Mouse (Mus musculus): ENCODE data around the gene Zdhhc1. TPM values are rescaled to one million over a fixed set of nuclear protein-coding genes. Genes with fewer than 3 reads are reported as not detected.

Gene Zdhhc1
- polyA plus RNA-seq, 1 experiment: 45.4 TPM

GRCm38 (mm10) chr8:105476628-105477413, 19.9 kb downstream of the Zdhhc1 start:
- Histone ChIP-seq H3K4me1 (ENCODE audit: control insufficient read depth, insufficient read depth, low read length) (peaks cover 12% of the 10 kb centered on the region), H3K27ac (ENCODE audit: control insufficient read depth, insufficient read depth, low read depth, low read length) (no peak overlapping the region), H3K4me3 (ENCODE audit: control insufficient read depth, low read depth, low read length) (no peak overlapping the region), H3K36me3 (ENCODE audit: control insufficient read depth, insufficient read depth, low read length) (peaks cover 2% of the 10 kb centered on the region; the same call in 1 of the 2 replicates), H3K27me3 (ENCODE audit: control insufficient read depth, insufficient read depth, low read length) (no peaks in the 10 kb centered on the region)
- no peak for TF ChIP-seq POLR2A (IDR thresholded peaks at IDR 0.05; ENCODE audit: control insufficient read depth, low read depth, low read length)
- TF ChIP-seq CTCF (IDR thresholded peaks at IDR 0.05; ENCODE audit: control insufficient read depth, insufficient read depth, insufficient replicate concordance, low read depth, low read length): peak; percentile 60; the same call in 1 of the 2 replicates

GRCm38 (mm10) chr8:105476161-105476560, 20.5 kb downstream of the Zdhhc1 start:
- peaks cover 2% of the 10 kb centered on the region; the same call in 1 of the 2 replicates for H3K36me3 ChIP-seq (ENCODE audit: control insufficient read depth, insufficient read depth, low read length)
- peaks cover 18% of the 10 kb centered on the region for H3K4me1 ChIP-seq (ENCODE audit: control insufficient read depth, insufficient read depth, low read length)
- TF ChIP-seq CTCF (IDR thresholded peaks at IDR 0.05; ENCODE audit: control insufficient read depth, insufficient read depth, insufficient replicate concordance, low read depth, low read length) (no peak), POLR2A (IDR thresholded peaks at IDR 0.05; ENCODE audit: control insufficient read depth, low read depth, low read length) (no peak)
- no peak overlapping the region for H3K4me3 ChIP-seq (ENCODE audit: control insufficient read depth, low read depth, low read length)
- H3K27me3 ChIP-seq (ENCODE audit: control insufficient read depth, insufficient read depth, low read length): no peaks in the 10 kb centered on the region
- H3K27ac ChIP-seq (ENCODE audit: control insufficient read depth, insufficient read depth, low read depth, low read length): no peak overlapping the region

- Histone ChIP-seq H3K27me3 (ENCODE audit: control insufficient read depth, insufficient read depth, low read length) (no peaks in the 10 kb centered on the region), H3K27ac (ENCODE audit: control insufficient read depth, insufficient read depth, low read depth, low read length) (no peak overlapping the region), H3K4me1 (ENCODE audit: control insufficient read depth, insufficient read depth, low read length) (peaks cover 23% of the 10 kb centered on the region), H3K36me3 (ENCODE audit: control insufficient read depth, insufficient read depth, low read length) (peaks cover 2% of the 10 kb centered on the region; the same call in 1 of the 2 replicates), H3K4me3 (ENCODE audit: control insufficient read depth, low read depth, low read length) (no peak overlapping the region)
- no peak for TF ChIP-seq POLR2A (IDR thresholded peaks at IDR 0.05; ENCODE audit: control insufficient read depth, low read depth, low read length)
- no peak for TF ChIP-seq CTCF (IDR thresholded peaks at IDR 0.05; ENCODE audit: control insufficient read depth, insufficient read depth, insufficient replicate concordance, low read depth, low read length)
These were observed 21.0 kb downstream of the Zdhhc1 start for GRCm38 (mm10) chr8:105475742-105476141.

- H3K36me3 ChIP-seq (ENCODE audit: control insufficient read depth, insufficient read depth, low read length): peaks cover 2% of the 10 kb centered on the region; the same call in 1 of the 2 replicates
- H3K27ac ChIP-seq (ENCODE audit: control insufficient read depth, insufficient read depth, low read depth, low read length): no peak overlapping the region
- H3K4me3 ChIP-seq (ENCODE audit: control insufficient read depth, low read depth, low read length): no peak overlapping the region
- no peak for TF ChIP-seq CTCF (IDR thresholded peaks at IDR 0.05; ENCODE audit: control insufficient read depth, insufficient read depth, insufficient replicate concordance, low read depth, low read length)
- TF ChIP-seq POLR2A (IDR thresholded peaks at IDR 0.05; ENCODE audit: control insufficient read depth, low read depth, low read length): no peak
- peaks cover 25% of the 10 kb centered on the region for H3K4me1 ChIP-seq (ENCODE audit: control insufficient read depth, insufficient read depth, low read length)
- H3K27me3 ChIP-seq (ENCODE audit: control insufficient read depth, insufficient read depth, low read length): no peaks in the 10 kb centered on the region
These were observed 21.4 kb downstream of the Zdhhc1 start for GRCm38 (mm10) chr8:105475254-105475653.

GRCm38 (mm10) chr8:105474680-105475079, 22.0 kb downstream of the Zdhhc1 start:
- Histone ChIP-seq H3K27me3 (ENCODE audit: control insufficient read depth, insufficient read depth, low read length) (no peaks in the 10 kb centered on the region), H3K27ac (ENCODE audit: control insufficient read depth, insufficient read depth, low read depth, low read length) (no peak overlapping the region), H3K36me3 (ENCODE audit: control insufficient read depth, insufficient read depth, low read length) (peaks cover 2% of the 10 kb centered on the region; the same call in 1 of the 2 replicates), H3K4me3 (ENCODE audit: control insufficient read depth, low read depth, low read length) (no peak overlapping the region), H3K4me1 (ENCODE audit: control insufficient read depth, insufficient read depth, low read length) (peaks cover 26% of the 10 kb centered on the region)
- TF ChIP-seq CTCF (IDR thresholded peaks at IDR 0.05; ENCODE audit: control insufficient read depth, insufficient read depth, insufficient replicate concordance, low read depth, low read length): no peak
- TF ChIP-seq POLR2A (IDR thresholded peaks at IDR 0.05; ENCODE audit: control insufficient read depth, low read depth, low read length): no peak

GRCm38 (mm10) chr8:105473816-105474606, 22.7 kb downstream of the Zdhhc1 start:
- H3K4me1 ChIP-seq (ENCODE audit: control insufficient read depth, insufficient read depth, low read length): peaks cover 31% of the 10 kb centered on the region
- TF ChIP-seq POLR2A (IDR thresholded peaks at IDR 0.05; ENCODE audit: control insufficient read depth, low read depth, low read length) (no peak), CTCF (IDR thresholded peaks at IDR 0.05; ENCODE audit: control insufficient read depth, insufficient read depth, insufficient replicate concordance, low read depth, low read length) (no peak)
- no peaks in the 10 kb centered on the region for H3K27me3 ChIP-seq (ENCODE audit: control insufficient read depth, insufficient read depth, low read length)
- peaks cover 2% of the 10 kb centered on the region; the same call in 1 of the 2 replicates for H3K36me3 ChIP-seq (ENCODE audit: control insufficient read depth, insufficient read depth, low read length)
- H3K27ac ChIP-seq (ENCODE audit: control insufficient read depth, insufficient read depth, low read depth, low read length): no peak overlapping the region
- no peak overlapping the region for H3K4me3 ChIP-seq (ENCODE audit: control insufficient read depth, low read depth, low read length)

- Histone ChIP-seq H3K27ac (ENCODE audit: control insufficient read depth, insufficient read depth, low read depth, low read length) (no peak overlapping the region), H3K4me3 (ENCODE audit: control insufficient read depth, low read depth, low read length) (no peak overlapping the region), H3K36me3 (ENCODE audit: control insufficient read depth, insufficient read depth, low read length) (peaks cover 2% of the 10 kb centered on the region; the same call in 1 of the 2 replicates), H3K4me1 (ENCODE audit: control insufficient read depth, insufficient read depth, low read length) (peaks cover 34% of the 10 kb centered on the region), H3K27me3 (ENCODE audit: control insufficient read depth, insufficient read depth, low read length) (no peaks in the 10 kb centered on the region)
- TF ChIP-seq CTCF (IDR thresholded peaks at IDR 0.05; ENCODE audit: control insufficient read depth, insufficient read depth, insufficient replicate concordance, low read depth, low read length): no peak
- TF ChIP-seq POLR2A (IDR thresholded peaks at IDR 0.05; ENCODE audit: control insufficient read depth, low read depth, low read length): no peak
These were observed 23.7 kb downstream of the Zdhhc1 start for GRCm38 (mm10) chr8:105472983-105473382.

Measured in testis, adult 2 months (tissue).